Mouse (Mus musculus) ES-E14 (cell line): ENCODE data around the gene D130052B06Rik. TPM values are rescaled to one million over a fixed set of nuclear protein-coding genes. Genes with fewer than 3 reads are reported as not detected.

Experiments
- DNase-seq: peaks from one replicate; pipeline ENCODE4 v3.0.0-alpha.2; 2013; ENCODE audit warnings: low read depth, low spot score
- H3K27ac ChIP-seq: 2 replicates; pipeline ENCODE4 v1.5.1; 2012; ENCODE audit warnings: low read depth, mild to moderate bottlenecking, low read length, moderate library complexity, mixed read lengths; ENCODE audit not compliant: poor library complexity, insufficient read depth, severe bottlenecking
- H3K36me3 ChIP-seq: 2 replicates; pipeline ENCODE4 v1.6.1; 2012; ENCODE audit warnings: mild to moderate bottlenecking, low read length, moderate library complexity, mixed read lengths; ENCODE audit not compliant: control insufficient read depth, poor library complexity, insufficient read depth, severe bottlenecking
- H3K4me1 ChIP-seq, 2 experiments: fragments of 150-350 bp in 1 of 2; sonication (generic) in 1 of 2; 2 replicates each; pipeline ENCODE4 v1.6.1; 2012; ENCODE audit warnings: low read length in 2 of 2, mild to moderate bottlenecking in 1 of 2, mixed read lengths in 1 of 2; ENCODE audit not compliant: control insufficient read depth in 2 of 2, insufficient read depth in 2 of 2, poor library complexity in 1 of 2
- H3K4me3 ChIP-seq, 2 experiments: fragments of 150-350 bp in 1 of 2; sonication (generic) in 1 of 2; 2 replicates each; pipeline ENCODE4 v1.5.1; 2012; ENCODE audit warnings: low read length in 2 of 2, low read depth in 1 of 2, mild to moderate bottlenecking in 1 of 2, mixed read lengths in 1 of 2; ENCODE audit not compliant: insufficient read depth in 1 of 2, poor library complexity in 1 of 2, severe bottlenecking in 1 of 2
- H3K9ac ChIP-seq: 2 replicates; pipeline ENCODE4 v1.6.1; 2012; ENCODE audit warnings: low read depth, mild to moderate bottlenecking, low read length, mixed read lengths; ENCODE audit not compliant: poor library complexity, insufficient read depth, severe bottlenecking
- H3K9me3 ChIP-seq: fragments of 150-350 bp; sonication (generic); 2 replicates; pipeline ENCODE4 v1.6.1; 2012; ENCODE audit warnings: low read depth, mild to moderate bottlenecking, low read length; ENCODE audit not compliant: control insufficient read depth, insufficient read depth
- CHD2 ChIP-seq: IDR thresholded peaks from 2 replicates; pipeline ENCODE4 v1.6.1; 2014; ENCODE audit warnings: mild to moderate bottlenecking, low read depth, low read length, inconsistent platforms
- HCFC1 ChIP-seq: IDR thresholded peaks from 2 replicates; pipeline ENCODE4 v1.6.1; 2012; ENCODE audit warnings: low read length, inconsistent platforms, borderline replicate concordance; ENCODE audit not compliant: insufficient read depth
- MAFK ChIP-seq: IDR thresholded peaks from 2 replicates; pipeline ENCODE4 v1.6.1; 2014; ENCODE audit warnings: mild to moderate bottlenecking, low read depth, low read length, inconsistent platforms; ENCODE audit not compliant: insufficient read depth
- ZC3H11A ChIP-seq: IDR thresholded peaks from 2 replicates; pipeline ENCODE4 v1.6.1; 2012; ENCODE audit warnings: low read depth, mild to moderate bottlenecking, inconsistent platforms, low read length, borderline replicate concordance
- ZNF384 ChIP-seq: IDR thresholded peaks from 2 replicates; pipeline ENCODE4 v1.6.1; 2012; ENCODE audit warnings: low read depth, low read length, inconsistent platforms
- in situ Hi-C, 2 experiments: fragments of 600-800 bp; cut with MboI; formaldehyde crosslinking; loops; one replicate each; pipeline ENCODE4 v1.15.1; 2025; ENCODE audit warnings: low sequenced_read_pairs in 2 of 2, inconsistent platforms in 1 of 2; ENCODE audit not compliant: unreplicated experiment in 2 of 2
- total RNA-seq: library from RNA; depleted of rRNA; stranded (reverse); fragments of 300-350 nt; gene quantifications from 2 replicates; pipeline ENCODE4 v1.2.3, GENCODE M21; 2012

Gene D130052B06Rik
- total RNA-seq, 1 experiment, result 0.09 TPM

DNA sequence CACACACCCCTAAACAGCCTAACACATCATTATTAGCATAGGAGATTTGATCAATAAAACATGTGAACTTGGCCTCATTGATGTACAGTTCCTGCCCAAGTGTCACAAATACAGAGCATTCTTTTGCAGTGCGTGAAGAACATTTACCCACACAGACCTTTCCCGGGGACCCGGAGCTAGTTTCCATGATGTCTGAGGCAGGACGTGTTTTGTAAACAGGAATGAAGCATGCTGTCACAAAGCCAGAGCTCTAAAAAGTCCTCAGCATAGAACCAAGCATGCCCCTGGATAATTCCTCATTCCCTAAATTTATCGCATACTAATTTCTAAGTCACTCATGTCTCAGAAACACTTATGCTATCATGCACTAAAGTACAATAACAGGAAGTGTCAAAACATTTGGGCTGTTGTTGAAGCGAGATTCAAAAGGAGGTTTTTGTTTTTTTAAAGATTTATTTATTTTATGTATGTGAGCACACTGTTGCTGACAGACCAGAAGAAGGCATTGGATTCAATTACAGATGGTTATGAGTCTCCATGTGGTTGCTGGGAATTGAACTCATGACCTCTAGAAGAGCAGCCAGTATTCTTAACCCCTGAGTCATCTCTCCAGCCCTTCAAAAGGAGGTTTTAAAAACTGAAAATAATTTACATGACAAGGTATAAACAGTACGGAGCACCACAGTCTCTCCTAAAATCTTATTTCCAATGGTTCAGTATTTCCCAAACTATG, 56.9 kb downstream of the D130052B06Rik start:
- H3K9me3 ChIP-seq, result no peaks in the 10 kb centered on the region
- no peak for DNase-seq
- no peak overlapping the region for H3K27ac ChIP-seq
- in situ Hi-C loops, result no loop called here
- TF ChIP-seq HCFC1 (no peak), ZNF384 (no peak), ZC3H11A (no peak), CHD2 (no peak), MAFK (no peak)
- H3K4me1 ChIP-seq, result peaks cover 0 to 3% of the 10 kb centered on the region in 2 experiments; a peak in 1 of 4 replicates
- H3K9ac ChIP-seq, result no peak overlapping the region
- H3K36me3 ChIP-seq, result no peaks in the 10 kb centered on the region
- H3K4me3 ChIP-seq, result no peak overlapping the region

DNA sequence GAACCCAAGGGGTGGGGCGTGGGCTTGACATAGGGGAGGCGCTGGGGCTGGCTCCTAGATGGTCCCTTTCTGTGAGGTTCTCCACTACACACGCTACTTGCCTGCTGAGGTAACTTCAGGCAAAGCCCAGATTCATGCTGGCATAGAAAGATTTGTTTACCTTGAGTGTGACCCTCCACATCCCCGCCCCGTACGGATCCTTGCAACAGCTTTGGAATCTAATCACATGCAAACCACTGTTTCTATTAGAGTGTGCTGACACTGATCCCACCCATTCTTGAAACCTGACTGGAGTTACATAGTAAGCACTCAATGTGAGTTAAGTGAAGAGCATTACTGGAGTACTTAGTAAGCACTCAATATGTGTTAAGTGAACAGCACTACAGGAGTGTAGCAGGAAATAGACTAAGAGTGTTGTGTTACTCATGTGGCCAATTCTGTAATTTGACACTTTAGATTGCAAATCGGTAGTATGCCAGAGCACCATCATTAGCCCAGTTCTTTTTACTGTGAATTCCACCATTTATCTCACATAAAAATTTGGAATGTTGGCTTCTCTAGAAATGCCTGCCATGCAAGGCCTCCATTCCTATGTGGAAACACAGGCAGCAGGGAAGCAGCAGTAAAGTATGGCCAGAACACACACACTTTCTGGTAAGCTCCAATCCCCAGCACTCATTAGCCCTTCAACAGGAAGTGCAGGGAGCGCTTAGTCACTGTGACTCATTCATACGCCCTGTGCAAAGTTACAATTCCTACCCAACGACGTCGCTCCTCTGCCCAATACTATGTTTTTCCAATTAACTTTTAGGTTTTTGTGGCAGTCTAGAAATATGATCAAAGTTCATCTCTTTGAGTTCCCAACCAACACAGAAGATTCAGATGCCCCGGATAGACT, 61.2 kb downstream of the D130052B06Rik start:
- in situ Hi-C loops, result no loop called here
- no peak for DNase-seq
- Histone ChIP-seq H3K36me3 (no peaks in the 10 kb centered on the region), H3K9ac (no peak overlapping the region), H3K27ac (no peak overlapping the region), H3K4me1 (peaks cover 0 to 3% of the 10 kb centered on the region in 2 experiments; a peak in 1 of 4 replicates), H3K9me3 (no peaks in the 10 kb centered on the region), H3K4me3 (no peak overlapping the region)
- TF ChIP-seq CHD2 (no peak), HCFC1 (no peak), ZNF384 (no peak), MAFK (no peak), ZC3H11A (no peak)

DNA sequence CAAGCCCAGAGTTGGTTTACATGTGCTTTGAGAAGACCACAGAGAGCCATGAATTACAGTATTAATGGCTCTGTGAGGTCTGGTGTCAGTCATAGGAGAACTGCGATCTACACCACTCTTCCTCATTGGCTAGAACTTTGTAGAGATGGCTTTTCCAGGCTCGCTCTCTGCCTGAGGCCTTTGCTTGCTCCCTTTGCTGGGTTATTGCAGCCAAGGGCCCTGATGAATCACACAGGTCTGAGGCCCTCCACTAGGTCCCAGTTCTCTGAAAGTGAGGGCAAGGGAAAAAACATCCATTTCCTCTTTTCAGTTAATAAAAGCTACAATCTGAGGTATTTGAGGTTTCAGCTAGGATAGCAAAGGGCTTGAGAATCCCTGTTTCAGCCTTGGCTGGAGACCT, 64.5 kb downstream of the D130052B06Rik start:
- no peak for TF ChIP-seq ZC3H11A
- DNase-seq, result no peak
- no peaks in the 10 kb centered on the region for H3K36me3 ChIP-seq
- in situ Hi-C loops, result no loop called here
- H3K9me3 ChIP-seq, result no peaks in the 10 kb centered on the region
- H3K27ac ChIP-seq, result no peak overlapping the region
- peaks cover 0 to 3% of the 10 kb centered on the region in 2 experiments; a peak in 1 of 4 replicates for H3K4me1 ChIP-seq
- no peak overlapping the region for H3K4me3 ChIP-seq
- no peak overlapping the region for H3K9ac ChIP-seq

DNA sequence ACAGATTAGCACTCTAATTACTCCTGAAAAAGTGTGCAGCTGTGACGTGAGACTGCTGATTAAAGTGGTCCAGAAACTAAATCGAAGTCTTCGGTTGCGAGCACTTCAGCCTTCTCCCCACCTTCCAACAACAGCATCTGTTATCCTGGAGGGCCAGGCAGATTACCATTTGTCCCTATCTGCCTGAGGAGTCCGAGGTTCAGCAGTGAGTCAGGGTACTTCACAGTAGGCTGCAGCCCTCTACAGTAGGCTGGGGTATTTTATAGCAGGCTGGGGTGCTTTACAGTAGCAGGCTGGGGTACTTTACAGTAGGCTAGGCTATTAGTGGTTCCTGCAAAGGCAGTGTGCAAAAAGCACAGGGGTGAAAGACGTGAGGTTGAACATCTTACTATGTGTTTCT, 69.3 kb downstream of the D130052B06Rik start:
- Histone ChIP-seq H3K4me3 (no peak overlapping the region), H3K36me3 (no peaks in the 10 kb centered on the region), H3K4me1 (no peaks in the 10 kb centered on the region), H3K9ac (no peak overlapping the region), H3K9me3 (no peaks in the 10 kb centered on the region), H3K27ac (no peak overlapping the region)
- TF ChIP-seq CHD2, result no peak
- TF ChIP-seq ZC3H11A, result no peak
- TF ChIP-seq HCFC1, result no peak
- no peak for TF ChIP-seq MAFK
- no peak for TF ChIP-seq ZNF384
- no peak for DNase-seq
- in situ Hi-C loops, result no loop called here
